Mouse (Mus musculus) heart, postnatal 0 days (tissue): ENCODE measurements around the gene Psip1. TPM values are rescaled to one million over a fixed set of nuclear protein-coding genes. Genes with fewer than 3 reads are reported as not detected.
"Not testable (repeated sequence)": the region's sequence is repeated elsewhere in the genome, so short reads cannot be mapped to it uniquely, and the experiment has no call there.

Experiments
- ATAC-seq: fragments of 200-750 bp; cut with Nextera tagmentation; 2 replicates; pipeline ENCODE4 v1.8.0; 2017; ENCODE audit warnings: low read depth, moderate number of reproducible peaks, moderate library complexity; ENCODE audit not compliant: insufficient read depth
- DNase-seq: peaks from one replicate; pipeline ENCODE4 v3.0.0-alpha.2; 2016; ENCODE audit warnings: low spot score
- H3K27ac ChIP-seq: fragments of 300-500 bp; sonication (generic); 2 replicates; pipeline ENCODE4 v1.5.1; 2014; ENCODE audit warnings: low read depth, mild to moderate bottlenecking
- H3K27me3 ChIP-seq: fragments of 300-500 bp; sonication (generic); 2 replicates; pipeline ENCODE4 v1.6.1; 2014; ENCODE audit warnings: low read length, mixed read lengths; ENCODE audit not compliant: control insufficient read depth, insufficient read depth
- H3K36me3 ChIP-seq: fragments of 300-500 bp; sonication (generic); replicated peaks from 2 replicates; pipeline ENCODE4 v1.6.1; 2014; ENCODE audit warnings: low read length, mixed read lengths; ENCODE audit not compliant: control insufficient read depth, insufficient read depth
- H3K4me1 ChIP-seq: fragments of 300-500 bp; sonication (generic); 2 replicates; pipeline ENCODE4 v1.6.1; 2014; ENCODE audit warnings: antibody characterized with exemption; ENCODE audit not compliant: control insufficient read depth, insufficient read depth
- H3K4me2 ChIP-seq: fragments of 300-500 bp; sonication (generic); 2 replicates; pipeline ENCODE4 v1.6.1; 2014; ENCODE audit warnings: low read depth, mild to moderate bottlenecking, low read length, moderate library complexity
- H3K4me3 ChIP-seq: fragments of 300-500 bp; sonication (generic); 2 replicates; pipeline ENCODE4 v1.5.1; 2014; ENCODE audit warnings: low read depth, low read length
- H3K9ac ChIP-seq: fragments of 300-500 bp; sonication (generic); replicated peaks from 2 replicates; pipeline ENCODE4 v1.6.1; 2014; ENCODE audit warnings: low read depth, low read length, mixed read lengths
- H3K9me3 ChIP-seq: fragments of 300-500 bp; sonication (generic); replicated peaks from 2 replicates; pipeline ENCODE4 v1.6.1; 2016; ENCODE audit warnings: low read length; ENCODE audit not compliant: control insufficient read depth
- CTCF ChIP-seq: IDR thresholded peaks from 2 replicates; pipeline ENCODE4 v1.5.1; 2016; ENCODE audit warnings: antibody characterized with exemption, control low read depth, low read depth
- EP300 ChIP-seq: IDR thresholded peaks from 2 replicates; pipeline ENCODE4 v1.6.1; 2016; ENCODE audit warnings: antibody characterized with exemption, low read depth
- WGBS: fragments of 180-500 bp; shearing (Covaris S2); extraction: QIAGEN DNeasy Blood & Tissue Kit; methylation state at CpG from one replicate; pipeline ENCODE4 v1.1.7; 2014; 5-methylcytosine and 5-hydroxymethylcytosine counted together
- polyA plus RNA-seq: library from polyadenylated mRNA; unstranded; fragments of >200 nt; fragmentation: Nextera tagmentation; extraction: Ambion mirVana; gene quantifications from 2 replicates; pipeline ENCODE4 v1.2.1, GENCODE M21; 2015
- total RNA-seq: library from RNA; depleted of rRNA; stranded (reverse); fragments of >200 nt; gene quantifications from 2 replicates; pipeline ENCODE4 v1.2.3, GENCODE M21; 2014; ENCODE audit warnings: low replicate concordance; rRNA removed

Gene Psip1
- total RNA-seq = 20.3 and 52.5 TPM in 2 replicates
- 39.5 and 42.9 TPM in 2 replicates for polyA plus RNA-seq

GRCm38 (mm10) chr4:83486117-83486901, at the start of gene Psip1:
TSS of gene Psip1 (minus strand) at chr4:83486459.
- peak within 1 kb of the TSS; percentile 88 for H3K9ac ChIP-seq
- WGBS = under 1% methylated on average over 80 of the region's 86 CpGs
- no peaks in the 10 kb centered on the region for H3K27me3 ChIP-seq
- TF ChIP-seq CTCF (peak; percentile 38; the same call in 1 of the 2 replicates), EP300 (peak; percentile 81; the same call in 1 of the 2 replicates)
- DNase-seq = peak; percentile 70
- H3K4me2 ChIP-seq = peak within 1 kb of the TSS; percentile 92
- H3K27ac ChIP-seq = peak within 1 kb of the TSS; percentile 95
- ATAC-seq = peak; percentile 88
- peak within 1 kb of the TSS; percentile 98 for H3K4me3 ChIP-seq
- H3K36me3 ChIP-seq = peaks cover 13% of the 10 kb centered on the region; the same call in 1 of the 2 replicates
- H3K4me1 ChIP-seq = 0 out of 2 replicates have a peak, but pooled peaks cover 4% of the 10 kb centered on the region
- H3K9me3 ChIP-seq = no peaks in the 10 kb centered on the region

GRCm38 (mm10) chr4:83534024-83534423, 47.8 kb upstream of the Psip1 start:
- WGBS = 66% methylated on average over 7 of the region's 7 CpGs
- Histone ChIP-seq H3K9ac (no peak overlapping the region), H3K36me3 (no peaks in the 10 kb centered on the region), H3K9me3 (no peaks in the 10 kb centered on the region), H3K27ac (no peak overlapping the region), H3K4me2 (no peak overlapping the region), H3K4me3 (no peak overlapping the region), H3K4me1 (no peaks in the 10 kb centered on the region), H3K27me3 (no peaks in the 10 kb centered on the region)
- no peak for DNase-seq
- ATAC-seq = no peak
- TF ChIP-seq CTCF = no peak

GRCm38 (mm10) chr4:83533168-83533911, 47.1 kb upstream of the Psip1 start:
- Histone ChIP-seq H3K36me3 (no peaks in the 10 kb centered on the region), H3K9ac (no peak overlapping the region), H3K4me2 (no peak overlapping the region), H3K27ac (no peak overlapping the region), H3K4me1 (no peaks in the 10 kb centered on the region), H3K9me3 (no peaks in the 10 kb centered on the region), H3K4me3 (no peak overlapping the region), H3K27me3 (no peaks in the 10 kb centered on the region)
- no peak for TF ChIP-seq CTCF
- TF ChIP-seq EP300 = no peak
- no peak for ATAC-seq
- DNase-seq = no peak
- 72% methylated on average over 9 of the region's 9 CpGs for WGBS

DNA sequence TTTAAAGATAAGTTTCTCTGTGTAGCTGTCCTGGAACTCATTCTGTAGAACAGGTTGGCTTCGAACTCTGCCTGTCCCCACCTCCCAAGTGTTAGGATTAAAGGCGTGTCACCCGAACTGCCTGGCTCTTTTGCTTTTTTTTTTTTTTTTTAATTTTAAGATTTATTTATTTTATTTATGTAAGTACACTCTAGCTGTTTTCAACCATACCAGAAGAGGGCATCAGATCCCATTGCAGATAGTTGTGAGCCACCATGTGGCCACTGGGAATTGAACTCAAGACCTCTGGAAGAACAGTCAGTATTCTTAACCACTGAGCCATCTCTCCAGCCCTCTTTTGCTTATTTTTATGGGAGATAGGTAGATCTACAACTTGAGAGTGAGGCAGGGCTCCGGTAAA, 43.8 kb upstream of the Psip1 start:
- not testable (repeated sequence) for H3K4me1 ChIP-seq, H3K9me3 ChIP-seq, H3K4me3 ChIP-seq, H3K36me3 ChIP-seq, DNase-seq, ATAC-seq, H3K4me2 ChIP-seq, H3K9ac ChIP-seq, H3K27me3 ChIP-seq, H3K27ac ChIP-seq
- peak; percentile 8; the same call in 1 of the 2 replicates for TF ChIP-seq CTCF
- WGBS = 93% methylated on average over 4 of the region's 4 CpGs

GRCm38 (mm10) chr4:83527921-83528320, 41.7 kb upstream of the Psip1 start:
- ATAC-seq (no peak), DNase-seq (no peak)
- Histone ChIP-seq H3K9me3 (no peaks in the 10 kb centered on the region), H3K9ac (no peak overlapping the region), H3K4me1 (0 out of 2 replicates have a peak, but pooled peaks cover 3% of the 10 kb centered on the region), H3K4me3 (no peak overlapping the region), H3K27ac (no peak overlapping the region), H3K4me2 (no peak overlapping the region), H3K27me3 (no peaks in the 10 kb centered on the region), H3K36me3 (no peaks in the 10 kb centered on the region)
- TF ChIP-seq EP300 (no peak), CTCF (peak; percentile 40)
